Mouse (Mus musculus) forebrain, embryonic 16.5 days (tissue): Measurements from ENCODE around the gene Pfn4. TPM values are rescaled to one million over a fixed set of nuclear protein-coding genes. Genes with fewer than 3 reads are reported as not detected.

Experiments
- ATAC-seq: fragments of 200-750 bp; cut with Nextera tagmentation; 2 replicates; pipeline ENCODE4 v1.8.0; 2017; ENCODE audit warnings: mild to moderate bottlenecking, moderate library complexity
- H3K27ac ChIP-seq: fragments of 300-500 bp; sonication (generic); 2 replicates; pipeline ENCODE4 v1.5.1; 2014; ENCODE audit warnings: low read length, control low read depth
- H3K27me3 ChIP-seq: fragments of 300-500 bp; sonication (generic); replicated peaks from 2 replicates; pipeline ENCODE4 v1.6.1; 2014; ENCODE audit warnings: low read length; ENCODE audit not compliant: control insufficient read depth, insufficient read depth
- H3K36me3 ChIP-seq: fragments of 300-500 bp; sonication (generic); 2 replicates; pipeline ENCODE4 v1.6.1; 2014; ENCODE audit not compliant: control insufficient read depth, insufficient read depth
- H3K4me1 ChIP-seq: fragments of 300-500 bp; sonication (generic); replicated peaks from 2 replicates; pipeline ENCODE4 v1.6.1; 2014; ENCODE audit warnings: low read length; ENCODE audit not compliant: control insufficient read depth, insufficient read depth
- H3K4me2 ChIP-seq: fragments of 300-500 bp; sonication (generic); 2 replicates; pipeline ENCODE4 v1.6.1; 2014; ENCODE audit warnings: mild to moderate bottlenecking, low read length, control low read depth
- H3K4me3 ChIP-seq: fragments of 300-500 bp; sonication (generic); replicated peaks from 2 replicates; pipeline ENCODE4 v1.5.1; 2014; ENCODE audit warnings: mild to moderate bottlenecking, low read length, control low read depth
- H3K9ac ChIP-seq: fragments of 300-500 bp; sonication (generic); replicated peaks from 2 replicates; pipeline ENCODE4 v1.6.1; 2014; ENCODE audit warnings: low read depth, low read length, control low read depth
- H3K9me3 ChIP-seq: fragments of 300-500 bp; sonication (generic); 2 replicates; pipeline ENCODE4 v1.6.1; 2016; ENCODE audit warnings: low read length; ENCODE audit not compliant: control insufficient read depth
- WGBS: fragments of 180-500 bp; shearing (Covaris S2); extraction: QIAGEN DNeasy Blood & Tissue Kit; methylation state at CpG from one replicate; pipeline ENCODE4 v1.1.7; 2014; 5-methylcytosine and 5-hydroxymethylcytosine counted together
- polyA plus RNA-seq: library from polyadenylated mRNA; unstranded; fragments of >200 nt; fragmentation: Nextera tagmentation; extraction: Ambion mirVana; gene quantifications from 2 replicates; pipeline ENCODE4 v1.2.1, GENCODE M21; 2015

The Pfn4 gene
- 11.3 and 12.5 TPM in 2 replicates for polyA plus RNA-seq

DNA sequence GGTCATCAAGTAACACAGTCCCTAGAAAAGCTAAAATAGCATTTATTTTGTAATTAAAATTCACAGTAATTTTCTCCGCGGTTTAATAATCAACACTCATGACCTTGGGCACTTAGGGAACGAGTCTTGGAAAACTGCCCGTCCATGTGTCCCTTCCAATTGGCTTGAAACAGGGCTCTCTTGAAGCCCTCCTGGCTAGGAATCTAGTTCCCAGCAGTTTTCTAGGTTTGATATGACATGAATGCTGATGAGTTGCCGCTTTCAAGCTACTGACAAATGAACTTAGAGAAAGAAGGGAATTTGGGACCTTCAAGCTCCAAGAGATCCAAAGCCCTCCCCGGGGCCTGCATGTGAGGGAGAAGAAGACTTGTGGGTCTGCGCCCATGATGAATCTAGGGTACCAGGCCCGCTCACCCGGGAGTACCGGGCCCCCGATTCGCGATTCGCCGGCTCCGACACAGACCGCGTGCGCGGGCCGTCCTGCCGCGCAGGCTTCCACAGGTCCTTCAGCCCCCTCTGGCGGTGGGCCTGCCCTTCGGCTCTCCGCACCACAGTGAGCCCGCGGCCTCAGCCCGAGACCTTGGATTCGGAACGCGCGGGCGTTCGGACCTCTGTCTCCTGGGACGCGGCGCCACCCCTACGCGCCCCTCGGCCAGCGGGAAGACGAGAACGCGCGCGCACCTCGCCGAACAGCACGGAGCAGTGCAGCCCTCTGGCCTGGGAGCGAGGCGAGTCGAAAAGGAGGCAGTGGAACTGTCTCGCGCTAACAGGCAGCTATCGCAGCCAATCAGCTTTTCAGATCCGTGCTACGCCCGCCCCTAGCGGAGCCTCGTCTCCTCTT, at the start of gene Pfn4, which contains the start of gene Fam228b:
Pfn4 (plus strand) TSS at position 531 of the 841 bp plus-strand sequence.
Fam228b (minus strand) TSS at position 776 of the 841 bp plus-strand sequence.
- peaks cover 6% of the 10 kb centered on the region for H3K4me1 ChIP-seq
- H3K4me3 ChIP-seq, result peak within 1 kb of the TSS; percentile 81
- H3K4me2 ChIP-seq, result peak within 1 kb of the TSS; percentile 52
- H3K36me3 ChIP-seq, result no peaks in the 10 kb centered on the region
- ATAC-seq, result peak; percentile 99
- H3K27me3 ChIP-seq, result no peaks in the 10 kb centered on the region
- H3K9me3 ChIP-seq, result no peaks in the 10 kb centered on the region
- peak within 1 kb of the TSS; percentile 94 for H3K9ac ChIP-seq
- peak within 1 kb of the TSS; percentile 98 for H3K27ac ChIP-seq
- WGBS, result 1% methylated on average over 61 of the region's 61 CpGs

DNA sequence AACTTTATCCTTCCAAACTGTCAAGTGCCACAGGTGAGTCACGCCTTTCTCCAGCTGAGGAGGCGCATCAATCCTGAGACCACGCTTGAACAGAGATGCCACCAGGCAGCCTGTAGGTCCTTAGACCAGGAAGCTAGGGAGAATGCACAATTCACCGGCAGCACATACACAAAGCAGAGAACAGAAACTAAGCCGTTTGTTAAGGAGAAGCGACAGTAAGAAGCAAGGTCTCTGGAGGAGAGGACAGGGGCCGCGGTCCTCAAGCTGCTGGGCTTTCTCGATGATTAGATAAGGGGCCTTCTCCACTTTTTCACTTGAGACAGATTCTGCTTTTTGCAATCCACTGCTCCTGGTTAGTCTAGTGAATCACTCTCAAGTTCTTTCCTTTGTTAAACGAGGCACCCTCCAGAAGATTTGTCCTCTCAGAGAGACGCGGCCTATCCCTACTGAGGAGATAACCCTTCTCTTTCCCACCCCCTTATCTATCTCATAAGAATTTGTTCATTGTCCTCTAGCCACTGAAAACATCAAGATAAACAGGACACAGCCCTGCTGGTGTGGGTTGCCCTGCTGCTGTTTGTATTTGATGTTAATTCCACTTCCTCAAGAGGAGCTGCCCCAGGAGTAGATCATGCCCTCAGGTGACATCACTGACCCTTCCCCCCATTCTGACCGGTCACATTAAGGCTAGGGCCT, 49.6 kb upstream of the Pfn4 start:
- Histone ChIP-seq H3K27me3 (no peaks in the 10 kb centered on the region), H3K36me3 (no peaks in the 10 kb centered on the region), H3K4me3 (no peak overlapping the region), H3K9me3 (no peaks in the 10 kb centered on the region), H3K27ac (no peak overlapping the region), H3K4me1 (no peaks in the 10 kb centered on the region), H3K4me2 (no peak overlapping the region), H3K9ac (no peak overlapping the region)
- ATAC-seq, result no peak
- 92% methylated on average over 13 of the region's 13 CpGs for WGBS

- H3K4me3 ChIP-seq, result no peak overlapping the region
- no peak overlapping the region for H3K9ac ChIP-seq
- H3K9me3 ChIP-seq, result no peaks in the 10 kb centered on the region
- H3K27me3 ChIP-seq, result no peaks in the 10 kb centered on the region
- H3K4me2 ChIP-seq, result no peak overlapping the region
- H3K36me3 ChIP-seq, result no peaks in the 10 kb centered on the region
- no peak overlapping the region for H3K27ac ChIP-seq
- no peaks in the 10 kb centered on the region for H3K4me1 ChIP-seq
- ATAC-seq, result no peak
- WGBS, result 83% methylated on average over 17 of the region's 17 CpGs
These were observed 48.8 kb upstream of the Pfn4 start for GRCm38 (mm10) chr12:4719762-4720754.

- Histone ChIP-seq H3K4me3 (no peak overlapping the region), H3K27ac (no peak overlapping the region), H3K9ac (no peak overlapping the region), H3K4me1 (no peaks in the 10 kb centered on the region), H3K27me3 (no peaks in the 10 kb centered on the region), H3K36me3 (no peaks in the 10 kb centered on the region), H3K4me2 (no peak overlapping the region), H3K9me3 (no peaks in the 10 kb centered on the region)
- WGBS, result 95% methylated on average over 3 of the region's 3 CpGs
- ATAC-seq, result no peak
These were observed 39.7 kb upstream of the Pfn4 start for GRCm38 (mm10) chr12:4729165-4729564.

- H3K4me1 ChIP-seq, result no peaks in the 10 kb centered on the region
These were observed 37.2 kb upstream of the Pfn4 start for GRCm38 (mm10) chr12:4731629-4732028.

GRCm38 (mm10) chr12:4732332-4732731, 36.5 kb upstream of the Pfn4 start:
- no peaks in the 10 kb centered on the region for H3K9me3 ChIP-seq
- no peaks in the 10 kb centered on the region for H3K36me3 ChIP-seq
- no peak for ATAC-seq
- H3K4me3 ChIP-seq, result no peak overlapping the region
- 66% methylated on average over 4 of the region's 4 CpGs for WGBS
- H3K27ac ChIP-seq, result no peak overlapping the region
- no peaks in the 10 kb centered on the region for H3K27me3 ChIP-seq
- no peak overlapping the region for H3K4me2 ChIP-seq
- H3K9ac ChIP-seq, result no peak overlapping the region
- H3K4me1 ChIP-seq, result no peaks in the 10 kb centered on the region

More at GRCm38 (mm10) chr12:4731629-4732028, 37.2 kb upstream of the Pfn4 start:
- no peaks in the 10 kb centered on the region for H3K27me3 ChIP-seq
- H3K27ac ChIP-seq, result no peak overlapping the region
- H3K4me3 ChIP-seq, result no peak overlapping the region
- 86% methylated on average over 4 of the region's 4 CpGs for WGBS
- H3K36me3 ChIP-seq, result no peaks in the 10 kb centered on the region
- H3K4me2 ChIP-seq, result no peak overlapping the region
- no peaks in the 10 kb centered on the region for H3K9me3 ChIP-seq
- ATAC-seq, result no peak
- H3K9ac ChIP-seq, result no peak overlapping the region

GRCm38 (mm10) chr12:4738031-4738576, 30.7 kb upstream of the Pfn4 start, which contains the start of gene Fam228a:
TSS of gene Fam228a (minus strand) at chr12:4738430.
- no peak within 1 kb of the TSS for H3K27ac ChIP-seq
- no peak within 1 kb of the TSS for H3K4me3 ChIP-seq
- no peak within 1 kb of the TSS for H3K4me2 ChIP-seq
- no peaks in the 10 kb centered on the region for H3K27me3 ChIP-seq
- 85% methylated on average over 18 of the region's 18 CpGs for WGBS
- H3K36me3 ChIP-seq, result no peaks in the 10 kb centered on the region
- no peaks in the 10 kb centered on the region for H3K4me1 ChIP-seq
- no peaks in the 10 kb centered on the region for H3K9me3 ChIP-seq
- H3K9ac ChIP-seq, result no peak within 1 kb of the TSS
- ATAC-seq, result no peak

DNA sequence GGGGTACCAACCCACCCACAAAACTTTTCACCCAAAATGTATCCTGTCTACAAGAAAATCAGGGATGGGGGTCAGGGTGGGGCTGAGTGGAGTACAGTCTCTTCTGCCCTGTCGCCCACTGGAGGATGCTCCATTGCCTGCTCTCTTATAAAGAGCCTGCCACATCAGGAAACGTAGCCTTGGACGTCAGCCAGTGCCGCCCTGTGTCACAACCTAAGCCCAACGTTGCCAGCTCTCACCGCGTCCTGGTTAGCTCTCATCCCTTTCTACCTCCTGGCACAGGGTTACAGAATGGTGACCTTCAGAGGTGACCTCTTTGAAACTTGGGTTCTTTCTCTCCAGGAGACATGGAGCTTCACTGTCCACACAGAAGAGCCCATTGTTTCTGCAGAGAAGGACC, 28.0 kb upstream of the Pfn4 start:
- Histone ChIP-seq H3K36me3 (no peaks in the 10 kb centered on the region), H3K27me3 (no peaks in the 10 kb centered on the region), H3K27ac (no peak overlapping the region), H3K9me3 (no peaks in the 10 kb centered on the region), H3K9ac (no peak overlapping the region), H3K4me2 (no peak overlapping the region), H3K4me1 (no peaks in the 10 kb centered on the region), H3K4me3 (no peak overlapping the region)
- ATAC-seq, result no peak
- WGBS, result 67% methylated on average over 7 of the region's 7 CpGs
